Mouse (Mus musculus) adrenal gland, adult 2 months (tissue): ENCODE measurements around the gene Afap1l2. TPM values are rescaled to one million over a fixed set of nuclear protein-coding genes. Genes with fewer than 3 reads are reported as not detected.
A peak's percentile ranks its signal among the peaks of the same experiment; 100 is the strongest.

Experiments
- DNase-seq: peaks from one replicate; pipeline ENCODE4 v3.0.0; 2021
- polyA plus RNA-seq: library from polyadenylated mRNA; depleted of rRNA; stranded (reverse); fragments of >200 nt; gene quantifications from 2 replicates; pipeline ENCODE4 v1.2.3, GENCODE M21; 2012
- total RNA-seq, 2 experiments: library from RNA; stranded (reverse); gene quantifications; 2 replicates each; pipeline ENCODE4 v1.2.3; 2021

The Afap1l2 gene
- total and polyA plus RNA-seq, 3 experiments, result 5.6 to 29.7 (median 22.7) TPM

- DNase-seq, result no peak
Observed at GRCm38 (mm10) chr19:56976515-56976914, 31.5 kb downstream of the Afap1l2 start.

DNA sequence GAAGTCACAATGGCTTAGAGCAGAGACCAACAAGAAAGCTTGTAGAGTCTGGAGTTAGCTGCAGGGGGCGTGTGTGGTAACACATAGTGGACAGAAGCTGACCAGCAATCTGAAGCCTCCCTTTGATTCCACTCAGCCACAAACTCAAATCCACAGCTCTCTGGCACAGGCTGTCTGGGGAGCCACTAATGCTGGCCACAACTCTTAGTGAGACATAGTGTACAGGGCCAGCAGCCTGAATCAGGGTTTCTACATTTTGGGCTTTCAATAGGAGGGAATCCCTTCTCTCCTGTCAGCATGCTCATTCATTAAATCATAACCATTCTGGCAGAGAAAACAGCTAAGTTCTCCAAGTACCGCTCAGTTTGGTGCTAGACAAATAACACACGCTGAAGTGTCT lies 32.5 kb downstream of the Afap1l2 start:
- no peak for DNase-seq

GRCm38 (mm10) chr19:56974159-56974558 lies 33.9 kb downstream of the Afap1l2 start:
- peak; percentile 62 for DNase-seq

- DNase-seq, result no peak
Observed at GRCm38 (mm10) chr19:56972768-56973167, 35.3 kb downstream of the Afap1l2 start.

- DNase-seq, result no peak
Observed at GRCm38 (mm10) chr19:56971347-56971746, 36.7 kb downstream of the Afap1l2 start.

- DNase-seq, result no peak
Observed at GRCm38 (mm10) chr19:56963876-56964275, 44.2 kb downstream of the Afap1l2 start.

GRCm38 (mm10) chr19:56959601-56960000 lies 48.4 kb downstream of the Afap1l2 start:
- DNase-seq, result no peak

- peak; percentile 31 for DNase-seq
Observed at GRCm38 (mm10) chr19:56959057-56959456, 49.0 kb downstream of the Afap1l2 start.

DNA sequence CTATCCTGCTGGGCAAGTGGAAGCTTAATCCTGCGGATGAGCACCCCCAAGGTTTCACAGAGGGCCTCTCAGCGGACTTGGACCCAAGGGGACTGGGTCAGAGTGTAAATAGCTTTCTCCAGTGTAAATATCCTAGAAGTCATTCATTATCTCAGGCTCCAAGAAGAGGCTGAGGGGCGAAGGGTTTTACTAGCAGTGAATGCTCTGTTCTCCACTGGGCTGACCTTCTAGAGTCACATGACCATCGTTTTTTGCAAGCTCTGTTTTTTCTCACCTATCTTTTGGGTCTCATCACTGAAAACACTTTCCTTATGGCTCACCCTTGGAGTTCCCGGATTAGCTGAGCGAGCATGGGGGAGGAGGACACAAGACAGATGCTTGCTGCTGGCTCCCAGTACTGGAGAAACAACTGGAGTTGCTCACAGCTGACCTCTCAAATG lies 49.4 kb downstream of the Afap1l2 start:
- DNase-seq, result no peak

- no peak for DNase-seq
Observed at GRCm38 (mm10) chr19:56958011-56958410, 50.0 kb downstream of the Afap1l2 start.

DNA sequence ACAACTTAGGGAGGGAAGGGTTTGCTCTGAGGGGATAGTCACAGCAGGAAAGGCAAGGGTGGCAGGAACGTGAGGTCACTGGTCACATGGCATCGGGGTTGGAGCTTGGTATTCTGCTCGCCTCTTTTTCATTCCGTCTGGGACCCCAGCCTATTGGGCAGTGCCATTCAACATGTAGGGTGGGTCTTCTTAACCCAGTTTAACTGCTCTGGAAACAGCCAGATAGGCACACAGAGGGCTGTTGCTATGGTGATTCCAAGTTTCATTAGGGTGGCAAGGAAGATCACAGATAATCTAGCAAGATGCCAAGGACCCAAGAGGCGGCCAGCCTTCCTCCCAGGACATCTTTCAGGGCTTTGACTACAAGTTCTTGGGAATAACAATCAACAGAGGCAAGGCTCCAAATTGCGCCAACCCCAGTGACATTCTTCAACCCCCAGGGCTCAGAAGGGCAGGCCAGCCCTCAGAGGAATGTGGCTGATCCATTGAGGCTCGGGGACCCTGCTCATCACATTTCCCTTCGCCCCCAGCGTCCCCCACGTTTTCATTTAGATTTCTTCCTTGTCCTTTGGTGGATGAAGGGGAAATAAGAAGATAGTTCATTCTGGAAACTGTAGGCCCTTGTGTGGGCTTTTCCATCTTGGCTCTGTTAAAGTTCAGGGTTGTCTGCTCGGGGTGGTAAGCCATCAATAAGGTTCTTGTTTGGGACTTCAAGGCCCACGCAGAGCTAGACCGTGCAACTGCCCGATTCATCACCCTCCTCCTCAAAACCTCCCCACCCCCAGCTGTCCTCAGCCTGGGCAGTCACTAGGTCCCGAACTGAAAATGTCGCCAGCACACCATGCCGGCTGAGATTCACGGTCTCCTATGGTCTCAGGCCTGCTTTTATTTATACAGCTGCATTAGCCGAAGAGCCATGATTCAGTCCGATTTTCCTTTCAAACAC lies 52.2 kb downstream of the Afap1l2 start:
- DNase-seq, result peak; percentile 44

DNA sequence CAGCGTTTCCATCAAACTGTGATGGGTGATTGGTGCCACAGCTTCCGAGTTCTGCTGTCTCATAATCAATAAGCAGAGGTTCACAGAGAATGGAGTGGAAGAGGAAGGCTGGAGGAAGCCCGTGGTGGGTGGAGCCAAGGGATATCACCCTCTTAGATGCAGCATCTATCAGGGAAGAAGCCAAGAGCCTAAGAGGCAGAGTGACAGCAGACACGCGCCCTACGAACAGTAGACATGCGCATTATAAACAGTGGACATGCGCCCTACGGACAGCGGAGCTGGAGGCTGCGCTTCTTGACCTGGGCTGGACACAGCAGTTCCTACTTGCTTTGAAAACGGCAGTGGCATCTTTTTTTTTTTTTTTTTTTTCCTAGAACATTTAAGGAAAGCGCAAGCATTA lies 53.2 kb downstream of the Afap1l2 start:
- no peak for DNase-seq

GRCm38 (mm10) chr19:56953856-56954255 lies 54.2 kb downstream of the Afap1l2 start:
- DNase-seq, result peak; percentile 29

DNA sequence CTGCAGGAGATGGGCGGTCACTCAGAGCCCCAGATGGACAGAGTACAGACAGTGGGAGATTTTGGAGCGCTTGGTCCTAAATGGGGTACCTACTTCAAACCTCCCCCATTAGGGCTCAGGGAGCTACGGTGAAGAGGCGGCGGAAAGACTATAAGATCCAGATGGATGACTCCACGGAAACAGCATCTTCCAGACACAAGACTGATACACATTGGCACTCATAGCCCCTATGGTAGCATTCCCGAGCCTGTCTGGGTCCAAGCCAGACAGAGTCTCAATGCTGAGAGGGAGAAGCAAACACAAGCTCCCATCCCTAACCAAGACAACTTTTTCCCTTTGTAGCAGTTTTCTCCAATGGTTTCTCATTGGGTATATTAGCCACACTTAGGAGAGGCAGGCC lies 57.2 kb downstream of the Afap1l2 start:
- DNase-seq, result no peak

- no peak for DNase-seq
Observed at GRCm38 (mm10) chr19:56949868-56950267, 58.2 kb downstream of the Afap1l2 start.

DNA sequence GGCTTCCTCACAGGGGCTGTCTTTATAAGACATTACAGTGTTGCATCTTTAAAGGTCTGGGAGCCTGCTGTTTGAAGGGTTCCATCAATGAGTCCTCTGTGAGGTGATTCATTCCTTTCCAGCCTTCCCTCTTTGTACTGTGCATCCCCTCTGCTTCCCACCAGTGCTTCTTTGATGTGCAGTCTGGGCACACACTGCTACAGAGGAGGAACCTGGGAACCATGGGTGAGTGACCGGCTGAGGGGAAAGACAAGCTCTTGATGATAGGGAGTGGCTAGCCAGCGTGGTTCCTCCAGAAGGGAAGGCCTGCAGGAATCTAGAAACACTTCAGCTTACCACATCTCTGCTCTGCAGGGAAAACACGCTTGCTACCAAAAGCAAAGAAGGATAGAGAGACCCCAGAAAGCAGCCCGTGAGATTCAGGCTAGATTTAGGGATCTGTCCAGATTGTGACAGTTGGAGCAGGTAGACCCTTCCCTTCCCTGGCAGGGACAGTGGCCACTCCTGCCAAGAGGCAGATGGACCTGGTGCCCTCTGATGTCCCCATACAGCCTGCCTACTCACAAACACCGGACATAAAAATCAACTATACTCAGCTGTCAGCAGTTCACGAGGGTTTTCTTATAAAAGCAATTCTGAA lies 59.9 kb downstream of the Afap1l2 start:
- no peak for DNase-seq

- DNase-seq, result no peak
Observed at GRCm38 (mm10) chr19:56946727-56947126, 61.3 kb downstream of the Afap1l2 start.

DNA sequence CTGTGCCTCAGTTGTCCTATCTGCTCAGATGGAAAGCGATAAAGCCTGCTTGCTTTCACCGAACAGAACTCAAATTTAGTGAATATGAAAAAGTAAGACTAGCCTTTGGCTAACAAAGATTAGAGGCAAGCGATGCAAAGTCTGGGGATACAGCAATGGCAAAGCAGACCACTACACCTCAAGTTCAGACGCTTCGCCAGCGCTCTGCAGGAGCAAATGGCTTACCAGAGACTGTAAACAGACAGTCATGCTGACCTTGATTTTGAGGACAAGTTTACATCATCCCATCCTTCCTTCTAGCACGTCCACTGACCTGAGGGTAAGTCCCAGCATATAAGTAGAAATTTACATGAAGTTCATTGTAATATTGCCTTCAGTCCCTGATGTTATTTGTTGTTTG lies 61.8 kb downstream of the Afap1l2 start:
- DNase-seq, result no peak

- no peak for DNase-seq
Observed at GRCm38 (mm10) chr19:56945621-56946020, 62.4 kb downstream of the Afap1l2 start.

DNA sequence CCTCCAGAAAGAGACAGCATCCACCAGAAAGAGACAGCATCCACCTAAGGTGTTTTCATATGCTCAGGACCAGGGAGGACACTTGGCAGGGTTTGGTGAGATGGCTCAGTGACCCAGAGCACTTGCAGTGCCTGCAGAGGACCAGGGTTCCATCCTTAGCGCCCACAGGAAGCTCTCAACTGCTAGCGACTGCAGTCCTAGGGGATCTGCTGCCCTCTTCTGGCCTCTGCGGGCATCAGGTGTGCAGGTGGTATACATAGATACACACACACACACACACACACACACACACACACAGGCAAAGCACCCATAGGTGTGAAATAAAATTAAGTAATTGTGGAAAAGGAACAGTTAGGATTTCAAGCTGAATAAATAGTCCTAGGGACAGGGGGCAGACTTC lies 63.2 kb downstream of the Afap1l2 start:
- DNase-seq, result no peak

GRCm38 (mm10) chr19:56944211-56944610 lies 63.8 kb downstream of the Afap1l2 start:
- peak; percentile 26 for DNase-seq

- no peak for DNase-seq
Observed at GRCm38 (mm10) chr19:56942216-56942615, 65.8 kb downstream of the Afap1l2 start.

GRCm38 (mm10) chr19:56940507-56940906 lies 67.5 kb downstream of the Afap1l2 start:
- no peak for DNase-seq
